Mouse (Mus musculus): ENCODE results near the gene Gm17026. TPM values are rescaled to one million over a fixed set of nuclear protein-coding genes. Genes with fewer than 3 reads are reported as not detected.

Gm17026 gene
- not detected for polyA plus RNA-seq (2014; fragmentation: Illumina TruSeq; extraction: RNeasy Lipid Tissue Mini Kit (QIAGEN cat#74804); ENCODE audit: low read depth, low replicate concordance)

DNA sequence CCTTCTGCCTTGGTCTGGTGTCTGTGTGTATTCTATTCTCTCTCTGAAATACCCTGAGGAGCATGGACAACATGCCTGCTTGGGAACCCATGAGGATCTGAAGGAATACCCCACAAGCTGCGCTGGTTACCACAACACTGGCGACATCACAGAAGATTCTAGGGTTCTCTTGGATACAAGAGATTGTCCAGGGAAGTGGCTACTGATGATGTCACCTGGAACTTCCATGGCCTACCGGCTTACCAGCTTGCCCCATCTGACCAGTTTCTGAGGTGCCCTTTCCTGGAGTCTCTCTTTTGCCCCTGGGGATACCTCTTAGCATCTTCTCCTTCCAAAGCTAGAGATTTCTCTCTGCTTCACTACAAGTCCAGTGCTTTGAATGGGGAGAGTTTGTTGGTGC lies at the start of gene Gm17026:
Gm17026 (minus strand) TSS at position 101 of the 400 bp plus-strand sequence.

GRCm38 (mm10) chr14:42297258-42297657 lies 37.4 kb upstream of the Gm17026 start, which contains the start of gene Gm9611:
Gene Gm9611, minus strand, starts transcription at chr14:42297358.

Other genes starting within 250 kb of the Gm17026 start
- not detected for gene Gm7951, start 142.7 kb downstream of the Gm17026 start, polyA plus RNA-seq (2014; fragmentation: Illumina TruSeq; extraction: RNeasy Lipid Tissue Mini Kit (QIAGEN cat#74804); ENCODE audit: low read depth, low replicate concordance)
- not detected for gene Gm17027, start 97.4 kb downstream of the Gm17026 start, polyA plus RNA-seq (2014; fragmentation: Illumina TruSeq; extraction: RNeasy Lipid Tissue Mini Kit (QIAGEN cat#74804); ENCODE audit: low read depth, low replicate concordance)
- not detected for gene Gm3573, start 69.3 kb downstream of the Gm17026 start, polyA plus RNA-seq (2014; fragmentation: Illumina TruSeq; extraction: RNeasy Lipid Tissue Mini Kit (QIAGEN cat#74804); ENCODE audit: low read depth, low replicate concordance)
- not detected for gene Gm9611, start 37.3 kb upstream of the Gm17026 start, polyA plus RNA-seq (2014; fragmentation: Illumina TruSeq; extraction: RNeasy Lipid Tissue Mini Kit (QIAGEN cat#74804); ENCODE audit: low read depth, low replicate concordance)
- gene Gm7995, start 50.2 kb upstream of the Gm17026 start, polyA plus RNA-seq (2014; fragmentation: Illumina TruSeq; extraction: RNeasy Lipid Tissue Mini Kit (QIAGEN cat#74804); ENCODE audit: low read depth, low replicate concordance) = not detected
- gene Gm8005, start 179.6 kb upstream of the Gm17026 start, polyA plus RNA-seq (2014; fragmentation: Illumina TruSeq; extraction: RNeasy Lipid Tissue Mini Kit (QIAGEN cat#74804); ENCODE audit: low read depth, low replicate concordance) = not detected
- gene Gm8011, start 203.8 kb upstream of the Gm17026 start, polyA plus RNA-seq (2014; fragmentation: Illumina TruSeq; extraction: RNeasy Lipid Tissue Mini Kit (QIAGEN cat#74804); ENCODE audit: low read depth, low replicate concordance) = not detected
- not detected for gene Gm8020, start 242.3 kb upstream of the Gm17026 start, polyA plus RNA-seq (2014; fragmentation: Illumina TruSeq; extraction: RNeasy Lipid Tissue Mini Kit (QIAGEN cat#74804); ENCODE audit: low read depth, low replicate concordance)